Mouse (Mus musculus): ENCODE measurements around the gene Gpr137b.
A peak's percentile ranks its signal among the peaks of the same experiment; 100 is the strongest.
"Not testable (repeated sequence)": the region's sequence is repeated elsewhere in the genome, so short reads cannot be mapped to it uniquely, and the experiment has no call there.

Gene Gpr137b

GRCm38 (mm10) chr13:13393228-13394095, at the start of gene Gpr137b:
TSS of gene Gpr137b (minus strand) at chr13:13394014.
- DNase-seq, result peak; percentile 74

GRCm38 (mm10) chr13:13438112-13438953, 44.5 kb upstream of the Gpr137b start:
- DNase-seq, result not testable (repeated sequence)

GRCm38 (mm10) chr13:13437460-13438015, 43.7 kb upstream of the Gpr137b start, which contains the start of gene Nid1:
TSS of gene Nid1 (plus strand) at chr13:13437551.
- DNase-seq, result not testable (repeated sequence)

GRCm38 (mm10) chr13:13436161-13436560, 42.3 kb upstream of the Gpr137b start:
- not testable (repeated sequence) for DNase-seq

- DNase-seq, result not testable (repeated sequence)
Observed at GRCm38 (mm10) chr13:13423301-13423700, 29.5 kb upstream of the Gpr137b start.

GRCm38 (mm10) chr13:13418859-13419258, 25.0 kb upstream of the Gpr137b start:
- DNase-seq, result not testable (repeated sequence)

GRCm38 (mm10) chr13:13416007-13416337, 22.2 kb upstream of the Gpr137b start:
- not testable (repeated sequence) for DNase-seq

GRCm38 (mm10) chr13:13415120-13416006, 21.5 kb upstream of the Gpr137b start:
- DNase-seq, result peak; percentile 57

GRCm38 (mm10) chr13:13414206-13414605, 20.4 kb upstream of the Gpr137b start:
- no peak for DNase-seq

- DNase-seq, result not testable (repeated sequence)
Observed at GRCm38 (mm10) chr13:13405511-13405910, 11.7 kb upstream of the Gpr137b start.

- not testable (repeated sequence) for DNase-seq
Observed at GRCm38 (mm10) chr13:13404517-13405155, 10.8 kb upstream of the Gpr137b start.

- DNase-seq, result not testable (repeated sequence)
Observed at GRCm38 (mm10) chr13:13403839-13404238, 10.0 kb upstream of the Gpr137b start.

GRCm38 (mm10) chr13:13403366-13403765, 9.6 kb upstream of the Gpr137b start:
- not testable (repeated sequence) for DNase-seq

- DNase-seq, result not testable (repeated sequence)
Observed at GRCm38 (mm10) chr13:13402818-13403217, 9.0 kb upstream of the Gpr137b start.

GRCm38 (mm10) chr13:13400851-13401250, 7.0 kb upstream of the Gpr137b start:
- not testable (repeated sequence) for DNase-seq

- peak; percentile 68 for DNase-seq
Observed at GRCm38 (mm10) chr13:13394096-13394395, 232 bp upstream of the Gpr137b start.

GRCm38 (mm10) chr13:13378168-13378859, 15.5 kb downstream of the Gpr137b start:
- DNase-seq, result not testable (repeated sequence)

- DNase-seq, result no peak
Observed at GRCm38 (mm10) chr13:13377180-13377579, 16.6 kb downstream of the Gpr137b start.

- DNase-seq, result not testable (repeated sequence)
Observed at GRCm38 (mm10) chr13:13373965-13374364, 19.8 kb downstream of the Gpr137b start.

GRCm38 (mm10) chr13:13371436-13371835, 22.4 kb downstream of the Gpr137b start:
- not testable (repeated sequence) for DNase-seq

GRCm38 (mm10) chr13:13366371-13366770, 27.4 kb downstream of the Gpr137b start:
- DNase-seq, result not testable (repeated sequence)

Data from retina, postnatal 1 day (tissue).